Mouse (Mus musculus) C2C12 (cell line): ENCODE results near the gene Bpgm.

Source experiments
- CEBPB ChIP-seq: IDR thresholded peaks from one replicate; pipeline ENCODE4 v1.6.1; 2011; ENCODE audit warnings: low read depth, mild to moderate bottlenecking, control low read depth, moderate library complexity
- CTCF ChIP-seq: IDR thresholded peaks from one replicate; pipeline ENCODE4 v1.5.1; 2011; ENCODE audit not compliant: control insufficient read depth, insufficient read depth, insufficient read length
- FOSL1 ChIP-seq: IDR thresholded peaks from one replicate; pipeline ENCODE4 v1.8.0; 2011; ENCODE audit warnings: mild to moderate bottlenecking, low read length; ENCODE audit not compliant: poor library complexity, insufficient read depth, severe bottlenecking
- MAX ChIP-seq: IDR thresholded peaks from one replicate; pipeline ENCODE4 v1.6.1; 2011; ENCODE audit warnings: mild to moderate bottlenecking, control low read depth
- MYOD1 ChIP-seq: IDR thresholded peaks from one replicate; pipeline ENCODE4 v1.6.1; 2011; ENCODE audit warnings: low read depth; ENCODE audit not compliant: control insufficient read depth, insufficient read length
- USF1 ChIP-seq: IDR thresholded peaks from one replicate; pipeline ENCODE4 v1.6.1; 2011; ENCODE audit warnings: low read depth, mild to moderate bottlenecking, control low read depth, moderate library complexity

GRCm38 (mm10) chr6:34478036-34478435 is 2.0 kb downstream of the Bpgm start:
- TF ChIP-seq CTCF, result no peak
- TF ChIP-seq USF1, result no peak
- no peak for TF ChIP-seq CEBPB
- TF ChIP-seq MAX, result no peak
- TF ChIP-seq FOSL1, result no peak
- no peak for TF ChIP-seq MYOD1
